ENCODE assay signal across 8 mouse cellular contexts in the genomic region with DNA sequence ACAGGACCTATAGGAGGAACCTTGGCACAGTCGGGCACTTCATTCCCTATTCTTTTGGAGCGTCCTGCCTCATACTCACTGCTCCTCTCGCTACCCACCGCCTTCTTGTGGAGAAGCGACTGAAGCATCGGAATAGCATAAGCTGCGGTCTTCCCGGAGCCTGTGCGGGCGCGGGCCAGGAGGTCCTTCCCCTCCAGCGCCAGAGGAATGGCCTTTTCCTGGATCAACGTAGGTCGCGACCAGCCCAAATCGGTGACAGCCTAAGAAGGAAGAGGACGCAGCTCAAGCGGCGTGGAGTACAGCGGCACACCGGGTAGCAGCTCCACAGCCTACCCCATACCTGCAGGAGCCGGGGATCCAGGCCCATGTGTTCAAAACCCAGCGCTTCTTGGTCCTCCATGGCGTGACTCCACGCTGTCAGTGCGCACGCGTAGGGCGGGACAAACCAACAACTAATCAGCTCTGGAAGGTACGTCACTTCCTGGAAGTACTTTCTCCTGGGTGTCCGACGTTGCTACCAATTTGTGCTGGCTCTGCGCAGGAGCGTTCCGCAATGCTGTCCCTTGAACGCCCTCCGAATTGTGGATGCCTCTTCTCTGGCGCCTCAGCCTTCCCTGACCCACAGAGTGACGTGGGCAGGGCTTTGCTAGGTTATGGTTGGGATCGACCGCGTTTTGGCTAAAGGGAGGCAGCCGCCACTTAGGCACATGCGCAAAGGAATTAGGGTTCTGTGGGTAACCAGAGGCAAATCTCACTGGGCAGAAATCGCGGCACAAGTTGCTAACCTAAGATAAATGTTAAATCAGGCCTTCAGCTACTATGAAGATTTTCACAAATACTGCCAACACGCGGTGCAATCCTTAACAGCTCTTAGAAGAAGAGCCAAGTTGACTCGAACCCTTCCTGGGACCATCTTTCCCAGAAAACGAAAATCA. TPM values are rescaled to one million over a fixed set of nuclear protein-coding genes. Genes with fewer than 3 reads are reported as not detected.
DNase-seq lines count a peak whose midpoint lies in the region; ATAC-seq and TF ChIP-seq lines count a peak whose summit lies in the region.

A gene (minus strand): TSS at position 453 of the 935 bp plus-strand sequence.

- peak; percentile 98 for DNase-seq in brain, embryonic 14.5 days (ENCODE audit: low read depth)
- DNase-seq in liver, adult 2 months (ENCODE audit: extremely low read depth, low read depth, low spot score), result peak; percentile 97
- peak; percentile 96 for DNase-seq in splenic B cell, adult 2 months (ENCODE audit: low read depth, low spot score)

- H3K9me3 ChIP-seq in erythroblast, embryonic 14.5 days (ENCODE audit: control insufficient read depth, low read length), result no peaks in the 10 kb centered on the region
- H3K9me3 ChIP-seq in heart, embryonic 11.5 days (replicated peaks; ENCODE audit: control insufficient read depth, low read length), result no peaks in the 10 kb centered on the region
- no peaks in the 10 kb centered on the region for H3K9me3 ChIP-seq in kidney, embryonic 16.5 days (ENCODE audit: low read length)

- peak; percentile 64; the same call in 1 of the 2 replicates for TF ChIP-seq POLR2A in brain, embryonic 14.5 days (IDR thresholded peaks at IDR 0.05; ENCODE audit: borderline replicate concordance, extremely low read depth, insufficient read depth, insufficient read length, poor library complexity, severe bottlenecking)
- peak; percentile 63; the same call in 1 of the 2 replicates for TF ChIP-seq POLR2A in liver, adult 2 months (IDR thresholded peaks at IDR 0.05; ENCODE audit: extremely low read depth, insufficient read depth, low read length)
- TF ChIP-seq POLR2A in myocyte (IDR thresholded peaks at IDR 0.05; ENCODE audit: insufficient read length, low read depth), result peak; percentile 91

- H3K36me3 ChIP-seq in C2C12 (ENCODE audit: control insufficient read depth, insufficient read depth), result peaks cover 58% of the 10 kb centered on the region
- H3K36me3 ChIP-seq in erythroblast, embryonic 14.5 days (ENCODE audit: control insufficient read depth), result peaks cover 60% of the 10 kb centered on the region
- H3K36me3 ChIP-seq in heart, embryonic 11.5 days (ENCODE audit: control insufficient read depth, insufficient read depth, low read length), result peaks cover 19% of the 10 kb centered on the region
- H3K36me3 ChIP-seq in kidney, embryonic 16.5 days (ENCODE audit: insufficient read depth, low read length), result peaks cover 45% of the 10 kb centered on the region
- H3K36me3 ChIP-seq in liver, adult 2 months (ENCODE audit: control insufficient read depth, insufficient read depth, low read length), result peaks cover 13% of the 10 kb centered on the region
- H3K36me3 ChIP-seq in myocyte (ENCODE audit: control insufficient read depth, insufficient read depth), result peaks cover 39% of the 10 kb centered on the region
- H3K36me3 ChIP-seq in splenic B cell, adult 2 months (ENCODE audit: control insufficient read depth, insufficient read depth, low read length, poor library complexity, severe bottlenecking), result peaks cover 18% of the 10 kb centered on the region; the same call in 1 of the 2 replicates

- H3K9ac ChIP-seq in heart, embryonic 11.5 days (ENCODE audit: low read depth, low read length), result peak within 1 kb of the TSS; percentile 95
- peak within 1 kb of the TSS; percentile 81 for H3K9ac ChIP-seq in kidney, embryonic 16.5 days (replicated peaks; ENCODE audit: low read length)
- H3K9ac ChIP-seq in liver, adult 2 months (ENCODE audit: low read depth, low read length), result peak within 1 kb of the TSS; percentile 91

- H3ac ChIP-seq in C2C12 (ENCODE audit: control insufficient read depth, insufficient read length, low read depth) (peak within 1 kb of the TSS; percentile 99), myocyte (ENCODE audit: control insufficient read depth, insufficient read length) (peak within 1 kb of the TSS; percentile 65)

- H3K79me2 ChIP-seq in C2C12 (ENCODE audit: control insufficient read depth, insufficient read depth) (peaks cover 42% of the 10 kb centered on the region), myocyte (ENCODE audit: control insufficient read depth, insufficient read depth) (peaks cover 29% of the 10 kb centered on the region)
- H3K79me2 ChIP-seq in liver, adult 2 months (ENCODE audit: control insufficient read depth, insufficient read depth, low read length), result peaks cover 10% of the 10 kb centered on the region; the same call in 1 of the 2 replicates

- H3K27me3 ChIP-seq in C2C12 (ENCODE audit: control insufficient read depth, insufficient read depth, insufficient read length) (no peaks in the 10 kb centered on the region), myocyte (ENCODE audit: control insufficient read depth, insufficient read depth, insufficient read length) (no peaks in the 10 kb centered on the region)
- no peaks in the 10 kb centered on the region for H3K27me3 ChIP-seq in erythroblast, embryonic 14.5 days (ENCODE audit: control insufficient read depth)
- no peaks in the 10 kb centered on the region for H3K27me3 ChIP-seq in heart, embryonic 11.5 days (ENCODE audit: control insufficient read depth, insufficient read depth, low read length)
- H3K27me3 ChIP-seq in kidney, embryonic 16.5 days (ENCODE audit: insufficient read depth, low read length), result no peaks in the 10 kb centered on the region
- H3K27me3 ChIP-seq in liver, adult 2 months (ENCODE audit: control insufficient read depth, insufficient read depth, low read length), result no peaks in the 10 kb centered on the region
- no peaks in the 10 kb centered on the region for H3K27me3 ChIP-seq in splenic B cell, adult 2 months (ENCODE audit: control insufficient read depth, insufficient read depth, low read length, poor library complexity, severe bottlenecking)

- WGBS in heart, embryonic 11.5 days (ENCODE audit: insufficient replicate concordance), result 2% methylated on average over 50 of the region's 50 CpGs
- WGBS in kidney, embryonic 16.5 days, result 1% methylated on average over 50 of the region's 50 CpGs
- WGBS in liver, adult 2 months, result 1% methylated on average over 50 of the region's 50 CpGs

- peak within 1 kb of the TSS; percentile 95 for H3K4me3 ChIP-seq in C2C12 (ENCODE audit: insufficient read depth, poor library complexity, severe bottlenecking)
- peak within 1 kb of the TSS; percentile 78 for H3K4me3 ChIP-seq in erythroblast, embryonic 14.5 days (replicated peaks)
- peak within 1 kb of the TSS; percentile 99 for H3K4me3 ChIP-seq in heart, embryonic 11.5 days (ENCODE audit: low read depth, low read length)
- H3K4me3 ChIP-seq in kidney, embryonic 16.5 days (ENCODE audit: low read length), result peak within 1 kb of the TSS; percentile 95
- H3K4me3 ChIP-seq in liver, adult 2 months (ENCODE audit: insufficient read depth, low read depth, low read length), result peak within 1 kb of the TSS; percentile 89
- H3K4me3 ChIP-seq in myocyte, result peak within 1 kb of the TSS; percentile 99

- peaks cover 24% of the 10 kb centered on the region for H3K79me3 ChIP-seq in C2C12 (ENCODE audit: low read depth)

- H3K27ac ChIP-seq in heart, embryonic 11.5 days (ENCODE audit: low read depth, low read length), result peak within 1 kb of the TSS; percentile 92
- H3K27ac ChIP-seq in kidney, embryonic 16.5 days (ENCODE audit: low read length), result peak within 1 kb of the TSS; percentile 97
- peak within 1 kb of the TSS; percentile 61 for H3K27ac ChIP-seq in liver, adult 2 months (replicated peaks; ENCODE audit: insufficient read depth, low read depth, low read length)

- H3K4me2 ChIP-seq in heart, embryonic 11.5 days, result peak within 1 kb of the TSS; percentile 97
- peak within 1 kb of the TSS; percentile 87 for H3K4me2 ChIP-seq in kidney, embryonic 16.5 days (replicated peaks; ENCODE audit: low read depth, low read length)
- H3K4me2 ChIP-seq in myocyte (ENCODE audit: low read depth), result peak within 1 kb of the TSS; percentile 99

- TF ChIP-seq CTCF in C2C12 (IDR thresholded peaks at IDR 0.05; ENCODE audit: control insufficient read depth, insufficient read depth, insufficient read length), result no peak
- no peak for TF ChIP-seq CTCF in brain, embryonic 14.5 days (IDR thresholded peaks at IDR 0.05; ENCODE audit: borderline replicate concordance, extremely low read depth, insufficient read depth, insufficient read length)
- TF ChIP-seq CTCF in liver, adult 2 months (IDR thresholded peaks at IDR 0.05; ENCODE audit: low read depth, low read length), result no peak

- ATAC-seq in heart, embryonic 11.5 days (replicated peaks; ENCODE audit: insufficient number of reproducible peaks, low FRiP score, low TSS enrichment), result peak; percentile 88
- ATAC-seq in kidney, embryonic 16.5 days (ENCODE audit: low FRiP score, low TSS enrichment), result peak; percentile 98

- peaks cover 26% of the 10 kb centered on the region for H3K4me1 ChIP-seq in erythroblast, embryonic 14.5 days (ENCODE audit: control insufficient read depth)
- H3K4me1 ChIP-seq in heart, embryonic 11.5 days (ENCODE audit: control insufficient read depth, insufficient read depth, low read length), result peaks cover 7% of the 10 kb centered on the region
- H3K4me1 ChIP-seq in kidney, embryonic 16.5 days (ENCODE audit: insufficient read depth, low read length), result peaks cover 8% of the 10 kb centered on the region
- H3K4me1 ChIP-seq in liver, adult 2 months (ENCODE audit: control insufficient read depth, insufficient read depth, low read length), result peaks cover 7% of the 10 kb centered on the region

TF ChIP-seq in C2C12, 6 proteins besides CTCF, POLR2A, EP300 and RAD21:
- TF ChIP-seq MAX (IDR thresholded peaks at IDR 0.05) (peak; percentile 82), MYOD1 (IDR thresholded peaks at IDR 0.05; ENCODE audit: control insufficient read depth, insufficient read length, low read depth) (no peak), MYOG (IDR thresholded peaks at IDR 0.05; ENCODE audit: control insufficient read depth, extremely low read depth, insufficient read length) (no peak)
TF ChIP-seq in C2C12: peak in this region for 1.

TF ChIP-seq in myocyte, 11 proteins besides CTCF, POLR2A, EP300 and RAD21 (continues in another document):
- no peak for TF ChIP-seq TCF3 (IDR thresholded peaks at IDR 0.05; ENCODE audit: insufficient read length, low read depth)
- peak; percentile 92 for TF ChIP-seq POLR2AphosphoS2 (IDR thresholded peaks at IDR 0.05; ENCODE audit: insufficient read length, low read depth)
- peak in 1 of 3 experiments; percentile 33 for TF ChIP-seq MYOD1 (IDR thresholded peaks at IDR 0.05; ENCODE audit: control insufficient read depth in 1 of 3, insufficient read length in 2 of 3, low read depth in 2 of 3)
- peak; percentile 28 for TF ChIP-seq E2F4 (IDR thresholded peaks at IDR 0.05; ENCODE audit: insufficient read depth)
- TF ChIP-seq MAX (IDR thresholded peaks at IDR 0.05; ENCODE audit: low read depth), result peak; percentile 69
- TF ChIP-seq CEBPB (IDR thresholded peaks at IDR 0.05; ENCODE audit: insufficient read depth, poor library complexity, severe bottlenecking), result no peak

RNA-seq across cellular contexts. Expression of the gene that starts here (rescaled TPM):
- polyA plus RNA-seq in C2C12 (2012; fragmentation: generic; extraction: Trizol), result 77.3 TPM
- 47.5 and 60.2 TPM in 2 replicates for polyA plus RNA-seq in brain, embryonic 14.5 days (2012; rRNA removed)
- polyA plus RNA-seq in erythroblast, embryonic 14.5 days (2012), result 0.36 and 0.37 TPM in 2 replicates
- polyA plus RNA-seq in heart, embryonic 11.5 days (2014; fragmentation: Nextera tagmentation; extraction: Ambion mirVana), result 69.5 and 71.7 TPM in 2 replicates
- polyA plus RNA-seq in kidney, embryonic 16.5 days (2015; fragmentation: Nextera tagmentation; extraction: Ambion mirVana), result 104 and 106 TPM in 2 replicates
- total RNA-seq in liver, adult 2 months (2014; rRNA removed), result 28.5 and 31.8 TPM in 2 replicates
- polyA plus RNA-seq in liver, adult 2 months (2012; rRNA removed), result 19.2 and 30.0 TPM in 2 replicates
- 55.7 TPM for polyA plus RNA-seq in myocyte (2012; fragmentation: generic; extraction: Trizol)

Comparison
In these comparisons a context has a peak if more than half of its experiments do, and no peak if none do; other contexts are left out.
1. Peak in every context shown above with its lines: DNase-seq, ATAC-seq, H3K4me3 ChIP-seq and H3K27ac ChIP-seq.
2. RNA of the gene that starts here (polyA plus RNA-seq): 104 to 106 TPM in kidney, embryonic 16.5 days, 77.3 TPM in C2C12 (single experiment), 69.5 to 71.7 TPM in heart, embryonic 11.5 days, 55.7 TPM in myocyte (single experiment), 47.5 to 60.2 TPM in brain, embryonic 14.5 days and 19.2 to 30.0 TPM in liver, adult 2 months; 0.36 to 0.37 TPM in erythroblast, embryonic 14.5 days; every median in the first group is over 10 times any median in the second.